Mouse (Mus musculus) bone marrow, adult 2 months (tissue): ENCODE measurements around the gene Lrrc74a. TPM values are rescaled to one million over a fixed set of nuclear protein-coding genes. Genes with fewer than 3 reads are reported as not detected.
A peak's percentile ranks its signal among the peaks of the same experiment; 100 is the strongest.

ENCODE experiments used
- H3K27ac ChIP-seq: fragments of 200-500 bp; 2 replicates; pipeline ENCODE4 v1.5.1; 2012; ENCODE audit warnings: low read depth, mild to moderate bottlenecking, control low read depth, inconsistent platforms, low read length; ENCODE audit not compliant: control insufficient read depth, poor library complexity, insufficient read depth
- H3K4me1 ChIP-seq: fragments of 200-500 bp; 2 replicates; pipeline ENCODE4 v1.6.1; 2011; ENCODE audit warnings: low read length; ENCODE audit not compliant: control insufficient read depth, insufficient read depth
- H3K4me3 ChIP-seq: fragments of 200-500 bp; replicated peaks from 2 replicates; pipeline ENCODE3; 2011; ENCODE audit warnings: mild to moderate bottlenecking, low read depth, low read length, control low read depth; ENCODE audit not compliant: control insufficient read depth
- CTCF ChIP-seq: fragments of 200-500 bp; IDR thresholded peaks from 2 replicates; pipeline ENCODE4 v1.5.1; 2011; ENCODE audit warnings: low read length, control low read depth; ENCODE audit not compliant: control insufficient read depth, insufficient read depth
- POLR2A ChIP-seq: fragments of 200-500 bp; IDR thresholded peaks from 2 replicates; pipeline ENCODE4 v1.6.1; 2011; ENCODE audit warnings: low read depth, mild to moderate bottlenecking, control low read depth, low read length, borderline replicate concordance; ENCODE audit not compliant: control insufficient read depth
- WGBS: fragments of 180-500 bp; shearing (Covaris S2); methylation state at CpG from one replicate; pipeline ENCODE4 v1.1.7; 2018; 5-methylcytosine and 5-hydroxymethylcytosine counted together
- polyA plus RNA-seq: library from polyadenylated mRNA; stranded (reverse); fragments of >200 nt; gene quantifications from 2 replicates; pipeline ENCODE4 v1.2.4, GENCODE M21; 2011; ENCODE audit warnings: low replicate concordance; ENCODE audit not compliant: missing spikeins, insufficient read depth, insufficient read length

The Lrrc74a gene
- polyA plus RNA-seq, 1 experiment: not detected

GRCm38 (mm10) chr12:86770927-86771326, 36.8 kb downstream of the Lrrc74a start:
- no peak overlapping the region for H3K4me3 ChIP-seq
- TF ChIP-seq POLR2A (no peak), CTCF (no peak)
- WGBS: 57% methylated on average over 3 of the region's 3 CpGs

GRCm38 (mm10) chr12:86771823-86772427, 37.8 kb downstream of the Lrrc74a start:
- H3K27ac ChIP-seq: no peak overlapping the region
- TF ChIP-seq POLR2A: no peak
- TF ChIP-seq CTCF: peak; percentile 89
- WGBS: 5% methylated on average over 12 of the region's 12 CpGs
- no peak overlapping the region for H3K4me3 ChIP-seq
- H3K4me1 ChIP-seq: no peaks in the 10 kb centered on the region

More at GRCm38 (mm10) chr12:86770927-86771326, 36.8 kb downstream of the Lrrc74a start:
- H3K27ac ChIP-seq: no peak overlapping the region
- H3K4me1 ChIP-seq: no peaks in the 10 kb centered on the region

GRCm38 (mm10) chr12:86772551-86772950, 38.4 kb downstream of the Lrrc74a start:
- Histone ChIP-seq H3K4me3 (no peak overlapping the region), H3K4me1 (no peaks in the 10 kb centered on the region), H3K27ac (no peak overlapping the region)
- TF ChIP-seq POLR2A (no peak), CTCF (no peak)
- WGBS: 44% methylated on average over 3 of the region's 3 CpGs

- Histone ChIP-seq H3K4me1 (no peaks in the 10 kb centered on the region), H3K27ac (no peak overlapping the region), H3K4me3 (no peak overlapping the region)
- no peak for TF ChIP-seq CTCF
- TF ChIP-seq POLR2A: no peak
- WGBS: 75% methylated on average over 7 of the region's 7 CpGs
Observed at GRCm38 (mm10) chr12:86775561-86776280, 41.6 kb downstream of the Lrrc74a start.

GRCm38 (mm10) chr12:86776341-86776860, 42.2 kb downstream of the Lrrc74a start:
- TF ChIP-seq POLR2A (no peak), CTCF (no peak)
- Histone ChIP-seq H3K4me1 (no peaks in the 10 kb centered on the region), H3K4me3 (no peak overlapping the region), H3K27ac (no peak overlapping the region)
- WGBS: 83% methylated on average over 7 of the region's 7 CpGs

- WGBS: 83% methylated on average over 4 of the region's 4 CpGs
- Histone ChIP-seq H3K4me1 (no peaks in the 10 kb centered on the region), H3K4me3 (no peak overlapping the region), H3K27ac (no peak overlapping the region)
- TF ChIP-seq POLR2A: no peak
- TF ChIP-seq CTCF: no peak
Observed at GRCm38 (mm10) chr12:86778531-86778930, 44.4 kb downstream of the Lrrc74a start.

- H3K4me3 ChIP-seq: no peak overlapping the region
- H3K4me1 ChIP-seq: no peaks in the 10 kb centered on the region
- TF ChIP-seq CTCF: no peak
- no peak for TF ChIP-seq POLR2A
- no peak overlapping the region for H3K27ac ChIP-seq
- 72% methylated on average over 11 of the region's 11 CpGs for WGBS
Observed at GRCm38 (mm10) chr12:86779206-86779989, 45.2 kb downstream of the Lrrc74a start.
